Mouse (Mus musculus) heart, adult 2 months (tissue): ENCODE measurements around the gene Ola1. TPM values are rescaled to one million over a fixed set of nuclear protein-coding genes. Genes with fewer than 3 reads are reported as not detected.

ENCODE experiments used
- DNase-seq, 2 experiments: peaks; one replicate each; pipeline ENCODE4 v3.0.0; 2021
- H3K27ac ChIP-seq: fragments of 200-600 bp; 2 replicates; pipeline ENCODE4 v1.8.1; 2022
- H3K27me3 ChIP-seq: fragments of 200-500 bp; 2 replicates; pipeline ENCODE4 v1.6.1; 2012; ENCODE audit warnings: mild to moderate bottlenecking, low read length, inconsistent platforms, mixed read lengths; ENCODE audit not compliant: control insufficient read depth, insufficient read depth
- H3K36me3 ChIP-seq: fragments of 200-500 bp; 2 replicates; pipeline ENCODE4 v1.6.1; 2012; ENCODE audit warnings: low read length, inconsistent platforms; ENCODE audit not compliant: control insufficient read depth, insufficient read depth
- H3K4me1 ChIP-seq: fragments of 200-500 bp; 2 replicates; pipeline ENCODE4 v1.6.1; 2011; ENCODE audit warnings: low read length; ENCODE audit not compliant: control insufficient read depth, insufficient read depth
- H3K4me3 ChIP-seq: fragments of 200-600 bp; 2 replicates; pipeline ENCODE4 v1.8.1; 2022
- H3K79me2 ChIP-seq: fragments of 200-500 bp; replicated peaks from 2 replicates; pipeline ENCODE4 v1.6.1; 2012; ENCODE audit warnings: mild to moderate bottlenecking, inconsistent platforms, low read length, moderate library complexity, mixed read lengths; ENCODE audit not compliant: control insufficient read depth, insufficient read depth
- H3K9ac ChIP-seq: fragments of 200-500 bp; 2 replicates; pipeline ENCODE4 v1.6.1; 2012; ENCODE audit warnings: low read depth, mild to moderate bottlenecking, control low read depth, inconsistent platforms, low read length, mixed read lengths
- CTCF ChIP-seq: fragments of 200-600 bp; IDR thresholded peaks from 2 replicates; pipeline ENCODE4 v1.8.1; 2022; ENCODE audit warnings: antibody characterized with exemption, mild to moderate bottlenecking, moderate library complexity
- EP300 ChIP-seq: fragments of 200-500 bp; IDR thresholded peaks from 2 replicates; pipeline ENCODE4 v1.6.1; 2011; ENCODE audit warnings: low read depth, low read length, control low read depth; ENCODE audit not compliant: insufficient read depth
- POLR2A ChIP-seq: fragments of 200-500 bp; IDR thresholded peaks from 2 replicates; pipeline ENCODE4 v1.6.1; 2011; ENCODE audit warnings: mild to moderate bottlenecking, low read depth, low read length, control low read depth; ENCODE audit not compliant: insufficient read depth
- WGBS: fragments of 180-500 bp; shearing (Covaris S2); methylation state at CpG from one replicate; pipeline ENCODE4 v1.1.7; 2018; 5-methylcytosine and 5-hydroxymethylcytosine counted together
- intact Hi-C: fragments of 180-260 bp; cut with DNase I; formaldehyde crosslinking; loops from one replicate; pipeline ENCODE4 v1.15.1; 2025
- polyA plus RNA-seq: library from polyadenylated mRNA; depleted of rRNA; stranded (reverse); fragments of >200 nt; gene quantifications from 2 replicates; pipeline ENCODE4 v1.2.3, GENCODE M21; 2012
- total RNA-seq, 2 experiments: library from RNA; stranded (reverse); gene quantifications; 2 replicates each; pipeline ENCODE4 v1.2.3; 2021

The Ola1 gene
- total and polyA plus RNA-seq, 3 experiments: 6.9 to 39.0 (median 37.8) TPM

DNA sequence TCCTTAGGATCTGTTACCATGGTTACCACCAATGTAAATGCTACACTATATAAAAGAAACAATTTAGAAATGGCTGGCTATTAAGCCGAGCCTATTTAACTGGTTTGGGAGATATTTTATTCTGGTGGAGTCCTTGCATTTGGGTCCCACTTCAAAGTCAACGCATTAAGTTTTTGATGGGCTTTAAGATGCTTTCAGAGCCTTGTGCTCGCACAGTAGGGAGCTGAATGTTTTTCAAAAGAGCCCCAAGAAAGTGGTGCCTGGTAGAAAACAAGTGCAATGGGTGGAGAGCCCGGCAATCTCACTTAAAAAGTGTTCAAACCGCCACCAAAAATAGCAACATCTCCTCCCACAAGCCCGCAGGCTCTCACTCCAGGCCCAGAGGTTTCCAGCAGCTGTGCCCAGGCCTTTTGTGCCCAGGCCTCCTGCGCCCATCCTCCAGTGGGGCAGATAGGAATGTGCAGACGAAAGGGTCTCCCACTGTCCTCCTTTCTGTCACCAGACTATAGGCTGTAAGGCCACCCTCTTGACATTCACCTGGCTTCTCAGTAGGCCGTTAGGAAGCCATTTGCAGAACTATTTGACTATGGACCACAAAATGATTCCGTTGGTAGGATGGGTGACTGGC lies 148.2 kb downstream of the Ola1 start:
- Histone ChIP-seq H3K27ac (no peak overlapping the region), H3K4me1 (peaks cover 3% of the 10 kb centered on the region; the same call in 1 of the 2 replicates), H3K36me3 (no peaks in the 10 kb centered on the region), H3K9ac (no peak overlapping the region), H3K79me2 (no peaks in the 10 kb centered on the region), H3K27me3 (no peaks in the 10 kb centered on the region), H3K4me3 (no peak overlapping the region)
- intact Hi-C loops: no loop called here
- no peak for DNase-seq
- WGBS: 77% methylated on average over 10 of the region's 10 CpGs
- no peak for TF ChIP-seq POLR2A

DNA sequence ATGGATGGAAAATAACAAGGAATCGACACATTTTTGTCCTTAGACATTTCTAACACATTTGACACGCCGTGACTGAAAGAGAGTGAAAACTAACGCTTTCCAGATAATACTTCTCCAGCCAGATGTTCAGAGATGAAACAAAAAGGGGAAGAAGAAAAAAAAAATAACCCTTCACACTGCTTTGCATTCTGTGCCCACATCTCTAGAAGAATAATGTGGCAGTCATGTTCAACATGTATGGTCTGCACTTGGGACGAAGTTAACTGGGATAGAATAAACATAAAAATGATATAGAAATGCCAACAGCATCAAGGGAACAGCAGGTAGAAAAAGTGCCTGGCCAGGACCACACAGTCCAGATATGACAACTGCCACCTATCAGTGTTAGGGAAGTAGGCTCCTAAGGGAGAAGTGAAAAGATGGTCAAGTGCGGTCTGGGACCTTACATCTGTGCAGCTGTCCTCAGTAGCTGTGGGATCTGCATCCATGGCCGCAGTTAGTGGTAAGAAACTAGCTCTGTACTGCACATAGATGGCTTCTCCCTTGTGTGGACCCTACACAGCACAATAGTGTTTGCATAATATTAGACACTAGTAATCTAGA lies 149.4 kb downstream of the Ola1 start:
- Histone ChIP-seq H3K79me2 (no peaks in the 10 kb centered on the region), H3K9ac (no peak overlapping the region), H3K4me3 (no peak overlapping the region), H3K27ac (no peak overlapping the region), H3K36me3 (no peaks in the 10 kb centered on the region), H3K27me3 (no peaks in the 10 kb centered on the region), H3K4me1 (peaks cover 3% of the 10 kb centered on the region; the same call in 1 of the 2 replicates)
- intact Hi-C loops: loop anchor here (5.0 kb wide), 1 partner anchor 432 kb away; no protein-coding TSS in a partner anchor
- no peak for DNase-seq
- WGBS: 85% methylated on average over 7 of the region's 7 CpGs
- TF ChIP-seq CTCF: no peak
- TF ChIP-seq EP300: no peak
- no peak for TF ChIP-seq POLR2A

DNA sequence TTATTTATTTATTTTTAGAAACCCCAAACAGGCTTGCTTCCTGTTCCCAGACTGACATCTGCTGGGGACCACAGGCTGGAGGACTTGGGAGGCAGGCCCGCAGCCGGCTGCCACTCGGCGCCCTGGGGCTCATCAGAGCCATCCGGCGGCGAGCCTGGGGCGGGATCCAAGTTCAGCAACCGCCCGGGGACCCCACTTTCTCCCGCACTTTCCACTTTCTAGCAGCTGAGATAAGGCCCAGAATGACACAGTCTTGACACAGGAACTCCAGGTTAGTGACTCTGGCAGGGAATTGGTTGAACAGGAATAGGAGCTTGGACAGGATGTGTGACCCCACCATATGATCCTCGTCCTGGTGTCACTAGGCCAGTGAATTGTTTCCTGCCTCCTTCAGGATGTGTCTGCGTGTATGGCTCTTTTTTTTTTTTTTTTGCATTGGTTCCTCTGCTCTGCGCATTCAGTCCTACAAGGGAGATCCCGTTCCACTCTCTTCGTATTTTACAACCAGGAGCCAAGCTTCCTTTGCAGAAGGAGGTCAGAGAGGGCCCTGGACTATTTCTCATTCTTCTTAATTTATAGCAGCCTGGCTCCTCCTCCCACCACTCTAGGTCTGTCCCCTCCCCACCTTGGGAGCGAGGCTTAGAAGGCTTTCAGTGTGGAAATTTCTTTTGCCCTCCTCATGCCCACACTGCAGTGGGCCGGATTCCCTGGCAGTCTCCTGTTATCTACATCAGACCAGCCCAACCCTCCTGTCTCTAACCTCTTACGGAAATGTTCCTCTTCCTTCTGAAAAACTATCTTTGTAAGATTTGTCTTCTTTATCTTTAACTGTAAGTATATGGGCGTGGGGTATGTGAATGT lies 152.2 kb downstream of the Ola1 start:
- no peak overlapping the region; the same call in 1 of the 2 replicates for H3K4me3 ChIP-seq
- intact Hi-C loops: loop anchor here (1.0 to 5.0 kb wide), 3 partner anchors 88 to 550 kb away; no protein-coding TSS in a partner anchor

DNA sequence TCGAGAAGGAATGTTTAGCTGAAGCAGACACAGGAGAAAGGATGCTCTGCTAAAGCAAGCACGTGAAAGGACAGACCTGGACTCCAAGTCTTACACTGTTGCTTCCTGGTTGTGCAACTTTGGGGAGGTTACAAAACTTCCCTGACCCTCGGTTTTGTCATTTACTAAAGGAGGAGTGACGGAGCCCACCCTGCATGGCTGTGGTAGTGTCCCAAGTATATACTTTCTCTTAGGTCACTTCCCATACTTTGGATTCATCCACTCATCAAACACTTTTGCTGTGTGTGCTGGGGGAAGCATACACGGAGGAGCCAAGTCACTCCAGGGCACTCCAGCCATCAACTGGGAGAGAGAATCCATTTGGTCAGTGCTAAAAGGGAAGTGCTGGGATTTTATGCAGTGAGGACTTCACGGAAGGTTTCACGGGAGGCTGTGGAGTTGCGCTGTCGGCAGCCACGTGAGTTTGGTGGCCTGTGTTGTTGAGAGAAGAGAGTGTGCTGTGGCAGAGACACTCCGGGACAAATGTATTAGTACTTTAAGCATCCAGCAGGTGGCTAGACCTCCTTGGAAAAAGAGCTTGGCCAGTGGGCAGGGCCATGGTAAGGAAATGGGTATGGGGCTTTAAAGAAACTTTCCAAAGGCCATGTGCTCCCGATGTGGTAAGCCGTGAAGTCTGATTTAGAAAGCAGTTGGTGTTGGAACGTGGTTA lies 154.7 kb downstream of the Ola1 start:
- Histone ChIP-seq H3K36me3 (no peaks in the 10 kb centered on the region), H3K27me3 (no peaks in the 10 kb centered on the region), H3K9ac (no peak overlapping the region), H3K4me1 (peaks cover 7% of the 10 kb centered on the region), H3K27ac (no peak overlapping the region), H3K4me3 (no peak overlapping the region), H3K79me2 (no peaks in the 10 kb centered on the region)
- 75% methylated on average over 14 of the region's 14 CpGs for WGBS
- TF ChIP-seq POLR2A: no peak
- 0 out of 2 replicates have a peak, but pooled peaks have one; percentile 11 for TF ChIP-seq CTCF
- DNase-seq: no peak
- intact Hi-C loops: loop anchor here (5.0 kb wide), 1 partner anchor 337 kb away; no protein-coding TSS in a partner anchor

More for the DNA sequence above, 152.2 kb downstream of the Ola1 start:
- Histone ChIP-seq H3K27me3 (no peaks in the 10 kb centered on the region), H3K79me2 (no peaks in the 10 kb centered on the region), H3K27ac (no peak overlapping the region), H3K4me1 (peaks cover 3% of the 10 kb centered on the region; the same call in 1 of the 2 replicates), H3K9ac (0 out of 2 replicates have a peak overlapping the region, but pooled peaks have one; percentile 38), H3K36me3 (no peaks in the 10 kb centered on the region)
- TF ChIP-seq CTCF (peak; percentile 76), EP300 (0 out of 2 replicates have a peak, but pooled peaks have one; percentile 21), POLR2A (no peak)
- DNase-seq: peak; percentile 63 to 67
- WGBS: 21% methylated on average over 20 of the region's 20 CpGs

DNA sequence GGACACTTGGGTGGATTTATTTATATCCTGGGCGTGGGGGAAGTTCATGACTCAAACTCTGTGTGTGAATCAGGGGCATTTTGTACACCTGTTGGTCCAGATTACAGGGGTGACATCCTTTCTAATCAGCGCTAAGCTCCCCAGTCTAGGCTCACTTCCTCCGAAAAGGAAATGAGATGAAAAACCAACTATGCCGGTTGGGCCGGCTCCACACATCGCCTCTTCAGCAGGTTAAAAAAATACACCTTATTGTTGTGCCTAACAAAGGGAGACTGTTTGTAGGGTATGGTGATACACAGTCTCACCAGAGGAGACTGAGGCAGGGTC lies 158.5 kb downstream of the Ola1 start:
- intact Hi-C loops: loop anchor here (5.0 kb wide), 1 partner anchor 333 kb away; no protein-coding TSS in a partner anchor
- TF ChIP-seq CTCF: no peak
- TF ChIP-seq POLR2A: no peak
- TF ChIP-seq EP300: no peak
- Histone ChIP-seq H3K4me1 (peaks cover 3% of the 10 kb centered on the region), H3K27me3 (no peaks in the 10 kb centered on the region), H3K4me3 (no peak overlapping the region), H3K79me2 (no peaks in the 10 kb centered on the region), H3K36me3 (no peaks in the 10 kb centered on the region), H3K27ac (peak overlapping the region; percentile 8; the same call in 1 of the 2 replicates), H3K9ac (no peak overlapping the region)
- no peak for DNase-seq
- 41% methylated on average over 6 of the region's 6 CpGs for WGBS
